Mouse (Mus musculus) limb, embryonic 11.5 days (tissue): ENCODE measurements around the gene Smagp. TPM values are rescaled to one million over a fixed set of nuclear protein-coding genes. Genes with fewer than 3 reads are reported as not detected.
"Not testable (repeated sequence)": the region's sequence is repeated elsewhere in the genome, so short reads cannot be mapped to it uniquely, and the experiment has no call there.

Experiments
- ATAC-seq: fragments of 200-750 bp; cut with Nextera tagmentation; 2 replicates; pipeline ENCODE4 v1.8.0; 2017; ENCODE audit warnings: low read depth; ENCODE audit not compliant: insufficient number of reproducible peaks, low FRiP score, low TSS enrichment
- DNase-seq: peaks from one replicate; pipeline ENCODE4 v3.0.0-alpha.2; 2015; ENCODE audit warnings: low spot score
- H3K27ac ChIP-seq: fragments of 300-500 bp; sonication (generic); replicated peaks from 2 replicates; pipeline ENCODE4 v1.5.1; 2014; ENCODE audit warnings: low read depth, mild to moderate bottlenecking, low read length
- H3K27me3 ChIP-seq: fragments of 300-500 bp; sonication (generic); 2 replicates; pipeline ENCODE4 v1.6.1; 2014; ENCODE audit warnings: mild to moderate bottlenecking, low read length, mixed read lengths; ENCODE audit not compliant: control insufficient read depth, insufficient read depth
- H3K36me3 ChIP-seq: fragments of 300-500 bp; sonication (generic); 2 replicates; pipeline ENCODE4 v1.6.1; 2014; ENCODE audit warnings: mild to moderate bottlenecking, low read length, moderate library complexity, mixed read lengths; ENCODE audit not compliant: control insufficient read depth, insufficient read depth
- H3K4me1 ChIP-seq: fragments of 300-500 bp; sonication (generic); 2 replicates; pipeline ENCODE4 v1.6.1; 2014; ENCODE audit warnings: low read length, mixed read lengths; ENCODE audit not compliant: control insufficient read depth, insufficient read depth
- H3K4me2 ChIP-seq: fragments of 300-500 bp; sonication (generic); 2 replicates; pipeline ENCODE4 v1.6.1; 2014; ENCODE audit warnings: low read depth, mild to moderate bottlenecking, moderate library complexity; ENCODE audit not compliant: severe bottlenecking
- H3K4me3 ChIP-seq: fragments of 300-500 bp; sonication (generic); 2 replicates; pipeline ENCODE4 v1.5.1; 2014; ENCODE audit warnings: low read depth, low read length
- H3K9ac ChIP-seq: fragments of 300-500 bp; sonication (generic); 2 replicates; pipeline ENCODE4 v1.6.1; 2014; ENCODE audit warnings: mild to moderate bottlenecking, low read length
- H3K9me3 ChIP-seq: fragments of 300-500 bp; sonication (generic); 2 replicates; pipeline ENCODE4 v1.6.1; 2016; ENCODE audit warnings: low read length; ENCODE audit not compliant: control insufficient read depth
- WGBS: fragments of 180-500 bp; shearing (Covaris S2); extraction: QIAGEN DNeasy Blood & Tissue Kit; methylation state at CpG from one replicate; pipeline ENCODE4 v1.1.7; 2014; 5-methylcytosine and 5-hydroxymethylcytosine counted together
- polyA plus RNA-seq: library from polyadenylated mRNA; unstranded; fragments of >200 nt; fragmentation: Nextera tagmentation; extraction: Ambion mirVana; gene quantifications from 2 replicates; pipeline ENCODE4 v1.2.1, GENCODE M21; 2014

Smagp gene
- polyA plus RNA-seq, 1 experiment from 2014 or later, result 5.4 TPM

DNA sequence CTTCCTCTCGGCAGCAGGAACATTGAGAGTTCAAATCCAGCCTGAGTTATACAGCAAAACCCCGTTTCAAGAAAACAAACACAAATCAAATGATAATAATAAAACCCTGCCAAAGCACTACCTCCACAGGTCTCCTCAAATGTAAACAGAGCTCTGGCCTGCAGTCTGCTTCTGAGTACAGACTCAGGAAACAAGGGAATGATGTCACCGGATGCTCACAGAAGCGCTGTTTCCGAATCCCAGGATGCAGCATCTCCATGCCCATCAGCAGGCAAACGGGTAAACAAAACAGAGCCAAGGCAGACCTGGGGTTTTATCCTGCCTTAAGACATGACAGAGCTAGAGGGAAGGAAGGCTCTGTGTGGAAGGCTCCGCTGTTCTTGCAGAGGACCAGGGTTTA, 7.9 kb downstream of the Smagp start:
- no peak overlapping the region for H3K4me2 ChIP-seq
- no peaks in the 10 kb centered on the region for H3K9me3 ChIP-seq
- 47% methylated on average over 7 of the region's 7 CpGs for WGBS
- H3K36me3 ChIP-seq, result no peaks in the 10 kb centered on the region
- ATAC-seq, result no peak
- no peak overlapping the region for H3K27ac ChIP-seq
- DNase-seq, result no peak
- peaks cover 8% of the 10 kb centered on the region; the same call in 1 of the 2 replicates for H3K4me1 ChIP-seq
- no peaks in the 10 kb centered on the region for H3K27me3 ChIP-seq
- H3K4me3 ChIP-seq, result no peak overlapping the region
- H3K9ac ChIP-seq, result no peak overlapping the region

DNA sequence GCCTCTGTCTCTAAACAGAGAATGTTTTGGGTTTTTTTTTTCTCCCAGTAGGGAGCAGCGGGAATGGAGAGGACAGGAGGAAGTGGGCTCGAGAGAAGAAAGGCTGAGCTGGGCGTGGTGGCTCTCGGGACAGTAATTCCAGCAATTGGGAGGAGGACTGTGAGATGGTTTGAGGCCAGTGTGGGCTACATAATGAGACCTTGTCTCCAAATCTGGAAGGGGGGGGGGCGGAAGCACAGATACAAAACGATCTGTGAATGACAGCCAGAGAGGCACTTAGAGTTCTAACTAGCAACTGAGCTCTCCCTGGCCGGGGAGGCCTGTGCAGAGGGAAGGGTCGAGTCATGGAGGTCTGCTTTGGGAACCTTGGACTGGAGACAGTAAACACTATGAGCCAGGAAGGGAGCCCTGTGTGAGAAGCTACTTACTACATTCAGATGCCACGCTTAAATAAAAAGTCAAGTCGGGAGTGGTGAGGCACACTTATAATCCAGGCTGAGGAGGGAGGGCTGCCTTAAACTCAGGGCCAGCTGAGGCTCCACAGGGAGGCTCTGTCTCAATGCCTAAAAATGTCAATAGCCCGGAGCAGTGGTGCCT, 8.9 kb downstream of the Smagp start:
- H3K4me3 ChIP-seq, result no peak overlapping the region
- no peaks in the 10 kb centered on the region for H3K9me3 ChIP-seq
- no peak for ATAC-seq
- H3K4me1 ChIP-seq, result peaks cover 8% of the 10 kb centered on the region; the same call in 1 of the 2 replicates
- H3K9ac ChIP-seq, result 0 out of 2 replicates have a peak overlapping the region, but pooled peaks have one; percentile 12
- no peak overlapping the region for H3K4me2 ChIP-seq
- WGBS, result 6% methylated on average over 11 of the region's 11 CpGs
- H3K36me3 ChIP-seq, result no peaks in the 10 kb centered on the region
- no peaks in the 10 kb centered on the region for H3K27me3 ChIP-seq
- DNase-seq, result no peak
- H3K27ac ChIP-seq, result no peak overlapping the region

DNA sequence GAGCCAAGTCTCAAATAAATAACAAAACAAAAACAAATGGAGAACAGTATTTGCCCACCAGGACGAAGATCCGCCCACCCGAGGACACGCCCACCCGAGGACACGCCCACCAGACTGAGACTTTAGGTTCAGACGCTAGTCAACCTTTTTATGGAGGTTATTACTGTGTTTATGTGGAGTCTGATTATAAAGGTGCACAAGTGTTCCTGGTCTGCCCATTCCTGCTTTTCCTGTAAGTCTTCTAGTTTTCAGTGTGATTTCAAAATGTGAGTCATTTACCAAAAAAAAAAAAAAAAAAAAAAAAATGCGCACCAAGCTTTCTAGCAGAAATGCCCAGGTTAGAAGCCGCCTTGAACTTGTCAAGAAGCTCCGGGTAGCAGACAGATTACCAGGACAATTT, 9.5 kb downstream of the Smagp start:
- H3K27ac ChIP-seq, result no peak overlapping the region
- no peaks in the 10 kb centered on the region for H3K36me3 ChIP-seq
- H3K4me2 ChIP-seq, result no peak overlapping the region
- H3K9me3 ChIP-seq, result no peaks in the 10 kb centered on the region
- 11% methylated on average over 10 of the region's 10 CpGs for WGBS
- ATAC-seq (no peak), DNase-seq (peak; percentile 39)
- H3K27me3 ChIP-seq, result no peaks in the 10 kb centered on the region
- peaks cover 8% of the 10 kb centered on the region; the same call in 1 of the 2 replicates for H3K4me1 ChIP-seq
- no peak overlapping the region for H3K9ac ChIP-seq
- no peak overlapping the region for H3K4me3 ChIP-seq

DNA sequence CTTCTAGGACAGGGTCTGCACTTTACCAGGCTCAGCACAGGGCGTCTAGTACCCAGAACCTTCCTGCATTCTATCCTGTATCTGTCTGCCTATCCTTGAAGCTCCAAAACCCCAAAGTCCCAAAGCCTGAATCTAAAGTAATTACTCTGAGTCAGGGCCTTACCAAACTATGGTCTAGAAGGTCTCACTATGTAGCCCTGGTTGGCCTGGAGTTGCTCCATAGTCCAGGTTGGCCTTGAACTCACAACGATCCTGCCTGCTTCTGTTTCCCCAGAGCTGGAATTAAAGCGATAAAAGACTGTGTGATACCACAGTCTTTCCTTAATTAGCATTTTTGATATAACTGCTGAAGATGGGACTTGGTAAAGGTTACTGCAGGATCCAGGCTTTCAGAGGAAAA, 12.3 kb downstream of the Smagp start:
- Histone ChIP-seq H3K4me3 (no peak overlapping the region), H3K36me3 (no peaks in the 10 kb centered on the region), H3K9ac (no peak overlapping the region), H3K27me3 (no peaks in the 10 kb centered on the region), H3K9me3 (no peaks in the 10 kb centered on the region), H3K27ac (no peak overlapping the region), H3K4me1 (peaks cover 8% of the 10 kb centered on the region; the same call in 1 of the 2 replicates), H3K4me2 (no peak overlapping the region)
- 90% methylated on average over 3 of the region's 3 CpGs for WGBS
- DNase-seq (no peak), ATAC-seq (no peak)

DNA sequence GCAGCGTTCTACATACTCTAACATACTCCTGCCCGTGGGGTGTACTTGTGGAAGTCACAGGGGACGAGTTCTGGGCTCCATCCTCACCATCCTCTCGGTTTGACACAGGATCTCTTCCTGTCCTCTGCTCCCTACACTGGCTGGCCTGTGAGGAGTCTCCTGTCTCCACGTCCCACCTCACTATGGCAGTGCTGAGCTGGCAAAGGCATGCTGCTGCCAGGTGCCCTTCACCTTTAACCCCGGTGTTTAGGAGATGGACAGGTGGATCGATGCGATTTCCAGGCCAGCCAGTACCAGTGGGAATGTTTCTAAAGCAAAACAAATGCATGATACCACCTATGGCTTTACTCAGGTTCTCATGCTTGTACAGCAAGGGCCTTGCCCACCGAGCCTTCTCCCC, 13.0 kb downstream of the Smagp start:
- Histone ChIP-seq H3K36me3 (0 out of 2 replicates have a peak, but pooled peaks cover 3% of the 10 kb centered on the region), H3K27ac (no peak overlapping the region), H3K4me2 (no peak overlapping the region), H3K9me3 (no peaks in the 10 kb centered on the region), H3K4me1 (peaks cover 8% of the 10 kb centered on the region; the same call in 1 of the 2 replicates), H3K27me3 (no peaks in the 10 kb centered on the region), H3K4me3 (no peak overlapping the region), H3K9ac (no peak overlapping the region)
- ATAC-seq (no peak), DNase-seq (no peak)
- WGBS, result 87% methylated on average over 9 of the region's 9 CpGs

DNA sequence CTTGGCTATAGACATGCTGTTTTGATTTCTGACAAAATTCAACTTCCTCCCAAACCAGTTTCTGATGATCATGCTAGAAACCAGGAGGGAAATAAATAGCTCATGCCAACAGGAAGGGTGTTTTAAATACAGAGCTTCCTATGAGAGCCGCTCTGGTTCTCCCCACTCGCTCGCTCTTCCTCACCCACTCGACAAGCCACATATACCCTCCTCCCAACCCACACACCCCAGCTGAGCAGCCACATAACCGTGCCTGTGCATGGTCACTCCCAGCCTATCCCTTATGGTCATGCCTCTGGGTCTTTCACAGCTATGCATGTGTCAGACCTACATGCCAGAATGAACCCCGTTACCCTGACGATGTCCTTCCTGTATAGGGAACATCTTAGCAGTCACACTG, 14.6 kb downstream of the Smagp start:
- H3K4me3 ChIP-seq, result no peak overlapping the region
- no peaks in the 10 kb centered on the region for H3K9me3 ChIP-seq
- no peaks in the 10 kb centered on the region for H3K4me1 ChIP-seq
- H3K4me2 ChIP-seq, result no peak overlapping the region
- no peak overlapping the region for H3K9ac ChIP-seq
- H3K36me3 ChIP-seq, result peaks cover 3% of the 10 kb centered on the region; the same call in 1 of the 2 replicates
- no peaks in the 10 kb centered on the region for H3K27me3 ChIP-seq
- WGBS, result 90% methylated on average over 7 of the region's 7 CpGs
- no peak for DNase-seq
- H3K27ac ChIP-seq, result no peak overlapping the region
- ATAC-seq, result no peak

DNA sequence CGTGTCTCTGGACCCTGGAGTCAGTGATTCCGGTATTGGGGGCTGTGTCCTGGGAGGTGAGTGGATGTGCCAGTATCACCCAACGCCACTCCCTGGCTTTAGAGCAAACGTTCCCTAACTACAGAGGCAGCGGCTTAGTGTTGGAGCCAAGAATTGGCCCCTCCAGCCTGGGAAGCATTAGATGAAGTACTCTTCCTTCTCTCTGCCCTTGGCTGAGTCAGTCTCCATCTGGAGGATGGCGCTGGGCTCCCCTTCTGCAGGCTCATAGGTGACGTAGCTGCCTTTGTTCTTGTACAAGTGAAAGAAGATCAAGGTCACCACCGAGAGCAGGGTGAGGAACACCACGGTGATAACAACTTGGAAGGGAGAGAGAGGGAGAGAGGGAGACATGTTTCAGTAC, 15.1 kb downstream of the Smagp start:
- H3K36me3 ChIP-seq, H3K27ac ChIP-seq, H3K4me3 ChIP-seq, H3K9me3 ChIP-seq, H3K4me2 ChIP-seq, H3K27me3 ChIP-seq, ATAC-seq, H3K4me1 ChIP-seq, H3K9ac ChIP-seq, DNase-seq: not testable (repeated sequence)
- WGBS, result 74% methylated on average over 9 of the region's 9 CpGs

DNA sequence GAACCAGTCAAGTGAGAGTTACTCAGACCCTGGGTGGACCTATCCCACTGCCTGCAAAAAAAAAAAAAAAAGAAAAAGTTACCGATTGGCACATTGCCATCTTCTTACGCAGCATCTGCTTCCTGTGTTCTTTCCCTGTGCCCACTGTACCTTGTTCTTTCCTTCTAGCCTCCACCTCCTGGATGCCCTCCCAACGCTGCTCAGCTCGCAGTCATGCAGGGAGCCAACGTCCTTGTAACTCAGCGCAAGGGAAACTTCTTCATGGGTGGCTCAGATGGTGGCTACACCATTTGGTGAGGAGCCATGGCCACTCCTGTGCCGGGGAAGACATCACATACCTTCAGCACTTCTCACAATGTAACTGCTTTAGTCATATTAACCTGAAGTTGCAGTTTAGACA, 17.5 kb downstream of the Smagp start:
- no peak for ATAC-seq
- WGBS, result 87% methylated on average over 7 of the region's 7 CpGs
- Histone ChIP-seq H3K4me1 (peaks cover 6% of the 10 kb centered on the region; the same call in 1 of the 2 replicates), H3K4me3 (no peak overlapping the region), H3K36me3 (peaks cover 3% of the 10 kb centered on the region; the same call in 1 of the 2 replicates), H3K4me2 (no peak overlapping the region), H3K9ac (no peak overlapping the region), H3K27ac (no peak overlapping the region), H3K27me3 (no peaks in the 10 kb centered on the region), H3K9me3 (no peaks in the 10 kb centered on the region)
- DNase-seq, result no peak

DNA sequence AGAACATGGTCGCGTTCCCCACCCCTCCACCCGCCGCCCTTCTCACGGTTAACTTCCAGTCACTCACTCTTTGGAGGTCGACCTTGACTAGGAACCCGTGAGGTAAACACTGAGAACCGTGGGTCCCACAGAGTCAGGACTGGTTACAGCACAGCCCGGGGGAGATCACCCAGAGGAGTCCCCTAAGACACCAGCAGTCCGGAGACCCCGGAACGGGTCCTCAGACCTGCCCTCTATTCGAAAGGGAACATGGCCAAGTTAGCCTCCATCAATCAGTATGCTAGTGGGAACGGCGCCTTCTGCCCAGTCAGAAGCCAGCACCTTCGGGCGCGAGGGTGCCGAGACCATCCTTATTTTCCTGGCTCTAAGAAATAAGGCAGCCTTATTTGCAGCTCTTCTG, 20.5 kb downstream of the Smagp start:
- ATAC-seq (no peak), DNase-seq (no peak)
- H3K27ac ChIP-seq, result peak overlapping the region; percentile 83; the same call in 1 of the 2 replicates

More for the DNA sequence above, 20.5 kb downstream of the Smagp start:
- no peaks in the 10 kb centered on the region; the same call in 1 of the 2 replicates for H3K27me3 ChIP-seq
- no peaks in the 10 kb centered on the region for H3K9me3 ChIP-seq
- peak overlapping the region; percentile 70 for H3K4me3 ChIP-seq
- peak overlapping the region; percentile 80 for H3K4me2 ChIP-seq
- H3K36me3 ChIP-seq, result peaks cover 3% of the 10 kb centered on the region; the same call in 1 of the 2 replicates
- peaks cover 6% of the 10 kb centered on the region; the same call in 1 of the 2 replicates for H3K4me1 ChIP-seq
- peak overlapping the region; percentile 76 for H3K9ac ChIP-seq
- under 1% methylated on average over 19 of the region's 19 CpGs for WGBS
